Mouse (Mus musculus) heart, postnatal 14 days (tissue): Measurements from ENCODE around the gene Dgki. TPM values are rescaled to one million over a fixed set of nuclear protein-coding genes. Genes with fewer than 3 reads are reported as not detected.

ENCODE experiments used
- total RNA-seq, 2 experiments: library from RNA; stranded (reverse); gene quantifications; 2 replicates each; pipeline ENCODE4 v1.2.3; 2021

The Dgki gene
- total RNA-seq, 2 experiments from 2014 or later = 0.26 to 0.27 TPM

Other genes with a start within 250 kb of the Dgki start
- gene Creb3l2, start 142.0 kb upstream of the Dgki start, total RNA-seq = 10 to 100 TPM; 27.4 to 29.5 TPM
- gene Akr1d1, start 230.0 kb upstream of the Dgki start, total RNA-seq = not detected